Mouse (Mus musculus): Measurements from ENCODE around the gene Slc6a18.

Gene Slc6a18

DNA sequence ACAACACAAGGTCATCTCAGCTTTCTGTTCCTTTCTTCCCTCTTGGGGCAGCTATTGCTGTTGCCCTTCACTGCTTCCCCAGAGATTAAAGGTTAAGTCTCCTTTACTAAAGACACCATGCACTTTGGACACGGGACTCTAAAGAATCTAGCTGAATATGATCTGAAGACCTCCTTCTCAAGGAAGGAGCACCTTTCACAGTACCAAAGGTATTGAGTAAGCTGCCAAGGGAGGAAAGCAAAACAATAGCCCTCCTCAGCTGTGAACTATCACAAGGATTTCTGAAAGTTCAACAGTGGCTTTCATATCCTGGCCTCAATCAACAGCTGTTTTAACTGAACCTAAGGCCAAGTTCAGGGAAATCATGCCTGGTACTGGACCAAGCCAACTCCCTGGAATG, 6.6 kb upstream of the Slc6a18 start:
- no peak for DNase-seq

DNA sequence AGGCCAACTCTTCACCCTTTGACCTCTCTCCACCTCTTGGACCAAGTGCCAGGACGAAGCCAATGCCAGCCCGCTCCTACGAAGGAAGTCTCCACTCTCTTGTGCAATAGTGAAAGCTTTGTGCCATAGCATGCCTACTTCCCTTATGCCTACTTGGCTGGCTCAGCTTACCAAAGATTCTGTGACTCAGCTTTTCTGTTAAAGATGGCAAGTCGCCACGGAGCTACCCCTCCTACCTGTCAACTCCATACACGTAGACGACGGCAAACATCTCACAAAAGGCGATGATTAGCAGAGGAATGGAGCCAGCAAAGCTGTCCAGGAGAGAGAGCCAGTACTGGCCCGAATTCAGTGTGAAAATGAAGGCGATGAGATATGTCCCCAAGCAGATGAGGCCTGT, 5.9 kb upstream of the Slc6a18 start:
- no peak for DNase-seq

DNA sequence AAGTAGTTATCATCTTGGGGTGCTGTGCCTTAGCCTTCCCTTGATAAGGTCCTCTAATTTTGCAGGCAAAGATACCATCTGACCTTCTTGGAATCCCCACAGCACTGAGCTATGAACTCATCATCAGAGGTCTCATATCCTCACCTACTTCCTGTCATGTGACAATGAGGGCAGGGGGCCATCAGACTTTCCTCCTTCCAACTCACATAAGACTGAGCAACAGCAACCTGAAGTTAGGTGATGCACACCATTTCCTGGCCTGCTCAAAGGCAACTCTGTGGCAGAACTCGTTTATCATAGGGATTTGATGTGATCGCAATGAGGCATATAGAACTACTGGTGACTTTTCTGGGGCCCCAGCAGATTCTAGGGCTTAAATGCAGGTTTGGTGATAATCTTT, 4.4 kb upstream of the Slc6a18 start:
- no peak for DNase-seq

DNA sequence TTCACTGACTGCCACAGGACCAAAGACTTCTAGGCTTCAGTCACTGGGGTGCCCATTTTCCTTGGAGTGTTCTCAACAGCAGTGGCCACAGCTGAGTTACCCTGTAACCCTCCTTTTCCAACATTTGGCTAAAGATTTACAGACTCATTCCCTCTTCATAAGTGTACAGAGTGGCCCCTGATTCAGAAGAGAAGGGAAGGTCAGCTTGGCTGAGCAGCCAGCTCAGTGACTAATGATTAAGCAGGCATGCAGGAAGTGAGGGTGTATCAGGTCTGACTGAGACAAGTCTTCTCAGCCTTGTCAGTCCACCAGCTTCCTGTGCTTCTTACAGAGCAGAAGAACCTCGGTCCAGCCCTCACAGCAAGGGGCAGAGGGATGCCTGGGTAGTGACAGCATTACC, 2.6 kb upstream of the Slc6a18 start:
- DNase-seq: peak; percentile 63

DNA sequence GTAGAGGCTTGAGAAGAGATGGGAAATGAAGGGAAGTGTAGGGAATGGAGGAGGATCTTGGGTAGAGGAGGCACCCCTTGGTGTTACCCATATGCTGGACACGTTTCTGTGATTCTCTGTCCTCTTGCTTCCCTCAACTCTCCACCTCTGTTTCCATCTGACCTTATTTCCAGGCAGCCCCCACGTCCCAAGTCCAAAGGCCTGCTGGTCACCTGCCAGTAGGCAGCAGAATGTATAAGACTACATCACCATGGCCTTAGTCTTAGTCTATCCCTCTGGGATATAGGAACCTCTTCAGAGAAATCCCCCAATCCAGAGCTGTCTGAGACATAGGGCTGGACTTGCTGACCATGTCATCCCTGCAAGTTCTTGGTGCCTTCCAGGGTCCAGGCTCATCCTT, 1.5 kb upstream of the Slc6a18 start:
- peak; percentile 54 for DNase-seq

DNA sequence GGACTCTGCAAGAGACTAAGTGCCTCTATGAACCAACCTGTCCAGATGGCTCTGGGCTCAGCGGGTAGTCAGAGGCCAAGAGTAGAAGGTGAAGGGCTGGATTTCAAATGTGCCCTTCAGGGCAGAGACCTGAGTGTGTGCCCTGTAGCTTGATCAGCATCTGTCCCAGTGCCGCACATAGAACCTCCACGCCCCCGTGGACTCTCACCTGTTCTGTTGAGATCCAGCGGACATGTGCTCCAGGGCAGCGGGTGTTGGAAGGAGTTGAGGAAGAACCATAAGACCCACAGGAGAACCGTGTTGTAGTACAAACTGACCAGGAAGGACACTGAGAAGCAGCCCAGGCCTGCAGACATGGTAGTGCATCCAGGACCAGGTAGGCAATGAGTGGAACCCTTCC, 2.7 kb downstream of the Slc6a18 start:
- DNase-seq: peak; percentile 42

DNA sequence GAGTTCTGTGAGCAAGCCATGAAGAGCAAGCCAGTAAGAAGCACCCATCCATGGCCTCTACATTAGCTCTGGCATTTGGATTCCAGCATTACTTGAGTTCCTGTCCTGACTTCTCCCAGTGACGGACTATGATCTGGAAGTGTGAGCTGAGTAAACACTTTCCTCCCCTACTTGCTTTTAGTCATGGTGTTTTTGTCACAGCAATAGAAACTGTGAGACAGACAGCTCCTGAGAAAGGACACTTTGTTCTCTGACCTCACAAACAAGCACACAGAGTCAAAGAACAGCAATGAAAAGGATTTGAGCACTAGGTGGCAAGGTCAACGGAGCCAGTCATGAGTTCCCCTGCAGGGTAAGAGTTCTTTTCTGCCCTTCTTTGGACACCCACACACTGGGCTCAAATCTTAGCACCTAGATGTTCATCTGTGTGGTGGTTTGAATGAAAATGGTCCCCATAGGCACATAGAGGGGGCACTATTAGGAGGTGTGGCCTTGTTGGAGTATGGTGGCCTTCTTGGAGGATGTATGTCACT, 17.6 kb downstream of the Slc6a18 start:
- no peak for DNase-seq

DNA sequence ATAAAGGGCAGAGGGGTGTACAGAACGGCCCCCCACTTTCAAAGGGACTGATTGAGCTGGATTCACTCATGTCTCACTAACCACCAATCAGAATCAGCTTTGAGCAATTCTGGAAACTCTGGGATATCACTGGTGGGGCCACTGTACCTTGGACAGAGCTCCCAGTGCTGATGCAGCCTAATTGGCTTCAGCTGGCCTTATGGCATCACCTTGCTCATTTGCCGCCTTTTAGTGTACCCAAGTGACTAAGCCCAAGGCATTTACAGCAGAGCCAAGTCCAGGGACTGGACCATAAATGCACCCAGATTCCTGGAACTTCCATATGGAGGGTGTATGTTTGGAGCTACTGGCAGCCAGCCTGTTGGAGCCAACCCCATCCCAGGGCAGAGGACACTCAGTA, 18.9 kb downstream of the Slc6a18 start:
- DNase-seq: no peak

DNA sequence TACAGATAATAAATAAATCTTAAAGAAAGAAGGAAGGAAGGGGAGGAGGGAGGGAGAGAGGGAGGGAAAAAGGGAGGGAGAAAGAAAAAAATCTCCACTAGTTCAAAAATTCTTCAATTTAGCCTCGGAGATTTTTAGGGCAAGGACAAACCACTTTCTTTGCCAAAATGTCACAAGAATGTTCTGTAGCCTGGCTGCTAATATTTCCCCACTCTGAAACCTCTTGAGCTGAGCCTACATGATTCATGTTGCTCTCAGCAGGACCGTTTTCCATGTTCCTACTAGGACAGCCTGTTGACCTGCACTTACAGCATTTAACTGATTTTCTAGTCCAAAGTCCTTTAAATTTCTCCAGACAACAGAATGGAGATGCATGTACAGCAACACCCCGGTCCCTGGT, 22.8 kb downstream of the Slc6a18 start:
- no peak for DNase-seq

DNA sequence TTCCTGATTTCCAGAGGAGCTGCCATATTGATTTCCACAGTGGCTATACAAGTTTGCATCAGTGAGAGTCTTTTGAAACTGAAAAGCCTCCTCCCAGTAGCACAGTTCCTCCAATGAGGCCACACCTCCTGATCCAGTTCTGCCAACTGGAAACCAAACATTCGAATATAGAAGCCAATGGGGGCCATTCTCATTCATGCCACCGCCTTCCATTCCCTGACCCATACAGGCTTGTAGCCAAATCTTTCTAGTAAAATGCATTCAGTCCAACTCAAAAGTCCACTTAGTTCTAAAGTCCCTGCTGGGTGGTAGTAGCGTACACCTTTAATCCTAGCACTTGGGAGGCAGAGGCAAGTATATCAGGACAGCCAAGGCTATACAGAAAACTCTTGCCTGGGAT, 24.6 kb downstream of the Slc6a18 start:
- no peak for DNase-seq

DNA sequence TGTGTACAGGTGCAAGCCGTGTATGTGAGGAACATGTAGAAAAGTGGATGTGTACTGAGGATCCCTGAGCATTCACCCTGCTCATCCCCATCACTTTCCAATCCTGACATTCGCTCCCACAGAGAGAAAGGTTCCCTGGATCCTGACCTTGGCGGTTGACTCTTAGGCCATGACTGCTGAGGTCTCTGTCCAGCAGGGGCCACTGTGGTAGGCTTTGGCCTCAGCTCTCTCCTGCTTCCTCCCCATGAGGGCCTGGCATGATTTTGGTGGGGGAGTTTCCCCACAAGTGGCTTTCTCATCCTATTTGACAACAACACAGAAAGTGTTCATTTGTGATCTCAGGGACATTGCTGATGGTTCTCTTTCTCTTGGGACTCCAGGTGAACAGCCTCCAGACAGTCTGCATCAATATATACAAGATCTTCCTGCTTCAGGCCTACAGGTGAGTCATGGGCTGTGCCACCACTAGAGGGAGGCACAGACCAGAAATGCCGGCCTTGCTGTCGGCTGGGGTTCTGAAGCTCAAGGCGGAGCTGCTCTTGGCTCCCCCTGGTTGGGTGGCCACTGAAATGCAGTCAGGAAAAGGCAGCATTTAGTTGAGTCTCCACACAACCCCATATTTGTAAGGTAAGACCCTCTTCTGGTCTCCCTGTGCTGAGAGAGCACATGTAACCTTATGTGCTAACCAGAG, 31.3 kb downstream of the Slc6a18 start:
- peak; percentile 80 for DNase-seq

DNA sequence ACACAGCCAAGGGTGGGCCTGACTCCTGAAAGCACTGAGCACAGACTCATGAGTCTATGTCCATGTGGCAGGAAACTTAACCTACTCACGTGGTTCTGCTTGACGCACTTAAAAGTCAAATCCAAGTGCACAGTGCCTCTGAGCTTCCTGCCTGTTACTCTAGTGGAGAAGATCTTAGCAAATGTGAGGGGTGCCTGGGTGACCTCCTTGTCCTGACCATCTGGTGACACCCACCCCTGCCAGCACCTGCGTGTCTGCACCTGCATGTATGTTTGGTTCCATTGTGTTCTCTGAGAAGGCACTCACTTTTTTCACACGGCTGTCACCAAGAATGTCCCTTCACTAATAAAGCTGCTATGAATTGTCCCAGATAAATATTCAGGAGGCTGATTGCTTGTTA, 36.5 kb downstream of the Slc6a18 start:
- no peak for DNase-seq

DNA sequence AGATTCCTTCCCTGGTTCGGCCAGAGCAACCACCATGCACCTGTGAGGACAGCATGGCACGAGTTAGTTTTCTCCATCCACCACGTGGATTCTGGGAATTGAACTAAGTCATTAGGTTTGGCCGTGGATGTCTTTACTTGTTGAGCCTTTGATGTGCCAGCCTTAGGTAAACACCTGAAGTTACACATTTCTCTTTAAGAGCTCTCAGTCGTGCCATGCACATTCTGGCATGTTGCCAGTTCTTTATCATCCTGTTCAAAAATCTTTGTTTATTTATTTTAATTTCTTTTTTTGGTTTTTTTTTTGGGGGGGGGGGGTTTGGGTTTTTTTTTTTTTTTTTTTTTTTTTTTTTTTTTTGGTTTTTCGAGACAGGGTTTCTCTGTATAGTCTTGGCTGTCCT, 40.0 kb downstream of the Slc6a18 start:
- DNase-seq: no peak

DNA sequence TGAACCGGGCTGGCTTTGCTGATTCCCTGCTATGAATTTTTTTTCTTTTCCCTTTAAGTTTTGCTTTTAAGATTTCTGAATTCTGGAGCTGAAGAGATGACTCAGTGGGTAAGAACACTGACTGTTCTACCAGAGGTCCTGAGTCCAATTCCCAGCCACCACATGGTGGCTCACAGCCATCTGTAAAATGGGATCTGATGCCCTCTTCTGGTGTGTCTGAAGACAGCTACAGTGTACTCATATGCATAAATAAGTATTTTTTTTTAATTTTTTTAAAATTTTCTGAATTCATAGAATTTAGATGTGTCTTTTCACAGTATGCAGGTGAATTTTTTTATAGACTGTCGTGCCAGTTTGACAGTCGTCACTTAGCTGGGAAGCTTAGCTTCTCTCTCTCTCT, 46.0 kb downstream of the Slc6a18 start:
- no peak for DNase-seq

DNA sequence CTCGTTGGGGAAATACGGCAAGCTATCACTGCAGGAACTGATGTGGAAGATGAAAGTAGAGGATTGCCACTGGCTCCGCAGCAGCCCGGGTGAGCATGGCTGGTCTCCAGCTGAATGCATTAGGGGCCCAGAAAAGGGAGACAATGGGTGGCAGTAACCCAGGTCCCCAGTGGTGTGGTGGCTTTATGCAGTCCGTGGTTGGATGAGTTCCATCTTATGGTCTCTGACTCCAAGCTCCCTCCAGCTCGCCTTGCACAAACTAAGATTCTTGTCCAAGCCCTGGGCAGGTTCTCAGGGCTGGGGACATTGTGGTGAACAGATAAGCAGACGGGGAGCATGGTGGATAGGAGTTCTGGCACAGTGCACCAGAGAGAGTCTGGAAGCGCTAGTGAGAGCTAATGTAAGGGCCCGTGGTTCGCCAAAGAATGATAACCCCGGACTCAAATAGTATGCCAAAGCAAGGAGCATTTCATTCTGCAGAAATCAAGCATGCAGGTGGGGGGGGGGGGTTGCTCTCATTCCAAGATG, 49.2 kb downstream of the Slc6a18 start:
- no peak for DNase-seq

DNA sequence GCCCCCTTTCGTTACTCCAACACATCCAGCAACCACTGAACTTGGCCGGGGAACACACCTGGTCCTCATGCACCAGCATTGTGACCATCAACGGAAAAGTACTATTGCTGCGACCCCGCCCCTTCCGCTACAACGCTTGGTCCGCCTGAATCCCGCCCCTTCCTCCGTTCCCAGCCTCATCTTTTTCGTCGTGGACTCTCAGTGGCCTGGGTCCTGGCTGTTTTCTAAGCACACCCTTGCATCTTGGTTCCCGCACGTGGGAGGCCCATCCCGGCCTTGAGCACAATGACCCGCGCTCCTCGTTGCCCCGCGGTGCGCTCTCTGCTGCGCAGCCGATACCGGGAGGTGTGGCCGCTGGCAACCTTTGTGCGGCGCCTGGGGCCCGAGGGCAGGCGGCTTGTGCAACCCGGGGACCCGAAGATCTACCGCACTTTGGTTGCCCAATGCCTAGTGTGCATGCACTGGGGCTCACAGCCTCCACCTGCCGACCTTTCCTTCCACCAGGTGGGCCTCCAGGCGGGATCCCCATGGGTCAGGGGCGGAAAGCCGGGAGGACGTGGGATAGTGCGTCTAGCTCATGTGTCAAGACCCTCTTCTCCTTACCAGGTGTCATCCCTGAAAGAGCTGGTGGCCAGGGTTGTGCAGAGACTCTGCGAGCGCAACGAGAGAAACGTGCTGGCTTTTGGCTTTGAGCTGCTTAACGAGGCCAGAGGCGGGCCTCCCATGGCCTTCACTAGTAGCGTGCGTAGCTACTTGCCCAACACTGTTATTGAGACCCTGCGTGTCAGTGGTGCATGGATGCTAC, 50.9 kb downstream of the Slc6a18 start, which contains the start of gene Tert:
Gene Tert, plus strand, starts transcription at position 167 of the 805 bp plus-strand sequence.
- DNase-seq: peak; percentile 76

DNA sequence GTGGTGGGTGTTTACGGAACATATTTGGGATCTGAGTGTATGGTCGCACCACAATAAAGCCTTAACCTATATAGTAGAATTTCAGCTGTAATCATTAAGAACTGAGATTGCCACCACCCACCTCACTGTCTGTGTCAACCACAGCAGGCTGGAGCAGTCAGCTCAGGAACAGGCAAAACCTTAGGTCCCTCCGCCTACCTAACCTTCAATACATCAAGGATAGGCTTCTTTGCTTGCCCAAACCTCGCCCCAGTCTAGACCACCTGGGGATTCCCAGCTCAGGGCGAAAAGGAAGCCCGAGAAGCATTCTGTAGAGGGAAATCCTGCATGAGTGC, 51.4 kb downstream of the Slc6a18 start:
- no peak for DNase-seq

DNA sequence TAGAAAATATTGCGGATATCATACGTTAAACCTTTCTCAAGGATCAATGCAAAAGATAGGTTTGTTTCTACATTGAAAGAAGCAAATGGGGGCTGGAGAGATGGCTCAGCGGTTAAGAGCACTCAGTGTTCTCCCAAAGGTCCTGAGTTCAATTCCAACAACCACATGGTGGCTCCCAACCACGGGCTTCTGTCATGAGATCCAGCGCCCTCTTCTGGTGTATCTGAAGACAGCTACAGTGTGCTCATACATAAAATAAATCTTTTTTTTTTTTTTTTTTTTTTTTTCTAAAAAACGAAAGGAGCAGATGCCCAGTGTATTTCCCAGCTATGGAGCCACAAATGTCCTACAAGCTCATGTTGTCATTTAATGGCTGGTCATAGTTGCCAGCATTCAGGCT, 57.2 kb downstream of the Slc6a18 start:
- DNase-seq: no peak

DNA sequence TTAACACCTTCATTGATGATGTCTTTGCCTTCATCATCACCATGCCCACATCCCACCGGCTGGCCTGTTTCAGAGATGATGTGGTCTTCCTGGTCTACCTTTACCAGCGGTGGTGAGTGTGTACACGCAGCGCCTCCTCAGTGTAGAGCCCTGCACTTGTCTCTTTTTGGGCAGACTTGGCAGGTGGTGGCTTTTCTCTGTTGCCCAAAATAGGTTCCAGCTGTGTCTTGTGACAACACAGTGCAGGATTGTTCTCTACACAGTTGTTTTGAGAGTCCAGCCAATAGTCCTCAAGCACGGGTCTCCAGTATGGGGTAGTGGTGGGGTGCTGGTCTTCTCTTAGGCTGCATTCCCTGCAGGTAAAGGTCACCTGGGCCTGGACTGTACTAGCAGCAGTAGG, 59.4 kb downstream of the Slc6a18 start:
- no peak for DNase-seq
